Mouse (Mus musculus) gastrocnemius, adult 2 months (tissue): ENCODE data around the gene Gbgt1. TPM values are rescaled to one million over a fixed set of nuclear protein-coding genes. Genes with fewer than 3 reads are reported as not detected.

Experiments used
- DNase-seq: peaks from one replicate; pipeline ENCODE4 v3.0.0; 2022
- H3K27ac ChIP-seq: fragments of 200-600 bp; 2 replicates; pipeline ENCODE4 v1.8.1; 2022; ENCODE audit warnings: mild to moderate bottlenecking
- H3K4me3 ChIP-seq: fragments of 200-600 bp; 2 replicates; pipeline ENCODE4 v1.8.1; 2022; ENCODE audit warnings: mild to moderate bottlenecking, moderate library complexity
- CTCF ChIP-seq: fragments of 200-600 bp; IDR thresholded peaks from 2 replicates; pipeline ENCODE4 v1.8.1; 2022; ENCODE audit warnings: antibody characterized with exemption, mild to moderate bottlenecking, moderate library complexity
- intact Hi-C: fragments of 180-260 bp; cut with DNase I; formaldehyde crosslinking; loops from one replicate; pipeline ENCODE4 v1.15.1; 2025
- total RNA-seq, 2 experiments: library from RNA; stranded (reverse); gene quantifications; 2 replicates each; pipeline ENCODE4 v1.2.3; 2021

Gene Gbgt1
- total RNA-seq, 2 experiments from 2014 or later = 0.56 to 1.1 TPM

- H3K4me3 ChIP-seq = peak within 1 kb of the TSS; percentile 79
- H3K27ac ChIP-seq = peak within 1 kb of the TSS; percentile 49; the same call in 1 of the 2 replicates
- intact Hi-C loops = no loop called here
- DNase-seq = peak; percentile 68
- TF ChIP-seq CTCF = peak; percentile 15; the same call in 1 of the 2 replicates
Measured at GRCm38 (mm10) chr2:28512798-28513401, 16.2 kb downstream of the Gbgt1 start, which contains the start of gene Ralgds. Gene Ralgds, plus strand, starts transcription at chr2:28513125.

GRCm38 (mm10) chr2:28513431-28514370 lies 17.0 kb downstream of the Gbgt1 start:
- intact Hi-C loops = loop anchor here (2.0 kb wide), 1 partner anchor 71 kb away; no protein-coding TSS in a partner anchor
- peak overlapping the region; percentile 49; the same call in 1 of the 2 replicates for H3K27ac ChIP-seq
- TF ChIP-seq CTCF = no peak
- no peak for DNase-seq
- H3K4me3 ChIP-seq = peak overlapping the region; percentile 79

GRCm38 (mm10) chr2:28514489-28514888 lies 17.8 kb downstream of the Gbgt1 start:
- Histone ChIP-seq H3K27ac (no peak overlapping the region), H3K4me3 (peak overlapping the region; percentile 22)
- intact Hi-C loops = loop anchor here (2.0 kb wide), 1 partner anchor 70 kb away; no protein-coding TSS in a partner anchor
- DNase-seq = peak; percentile 82
- TF ChIP-seq CTCF = peak; percentile 81

- peak; percentile 97 for TF ChIP-seq CTCF
- Histone ChIP-seq H3K27ac (peak overlapping the region; percentile 62), H3K4me3 (no peak overlapping the region)
- peak; percentile 91 for DNase-seq
- intact Hi-C loops = loop anchor here (1.0 kb wide), 1 partner anchor 31 kb away; no protein-coding TSS in a partner anchor
Measured at GRCm38 (mm10) chr2:28517206-28517909, 20.7 kb downstream of the Gbgt1 start.

- intact Hi-C loops = no loop called here
- TF ChIP-seq CTCF = no peak
- Histone ChIP-seq H3K27ac (no peak overlapping the region), H3K4me3 (no peak overlapping the region)
- DNase-seq = no peak
Measured at GRCm38 (mm10) chr2:28518231-28518630, 21.5 kb downstream of the Gbgt1 start.

- intact Hi-C loops = loop anchor here (2.0 kb wide), 1 partner anchor 18 kb away; no protein-coding TSS in a partner anchor
- no peak for TF ChIP-seq CTCF
- Histone ChIP-seq H3K27ac (peak overlapping the region; percentile 88), H3K4me3 (no peak overlapping the region)
- DNase-seq = peak; percentile 62
Measured at GRCm38 (mm10) chr2:28520581-28520980, 23.9 kb downstream of the Gbgt1 start.

- intact Hi-C loops = loop anchor here (2.0 kb wide), 1 partner anchor 17 kb away; no protein-coding TSS in a partner anchor
- Histone ChIP-seq H3K27ac (peak overlapping the region; percentile 88), H3K4me3 (peak overlapping the region; percentile 25; the same call in 1 of the 2 replicates)
- no peak for TF ChIP-seq CTCF
- DNase-seq = peak; percentile 70
Measured at GRCm38 (mm10) chr2:28521571-28522151, 25.0 kb downstream of the Gbgt1 start.

GRCm38 (mm10) chr2:28522166-28522565 lies 25.5 kb downstream of the Gbgt1 start:
- no peak for TF ChIP-seq CTCF
- Histone ChIP-seq H3K4me3 (peak overlapping the region; percentile 25; the same call in 1 of the 2 replicates), H3K27ac (peak overlapping the region; percentile 88)
- no peak for DNase-seq
- intact Hi-C loops = no loop called here

GRCm38 (mm10) chr2:28523643-28524117 lies 27.0 kb downstream of the Gbgt1 start:
- Histone ChIP-seq H3K4me3 (0 out of 2 replicates have a peak overlapping the region, but pooled peaks have one; percentile 7), H3K27ac (peak overlapping the region; percentile 88)
- DNase-seq = peak; percentile 90
- intact Hi-C loops = no loop called here
- no peak for TF ChIP-seq CTCF

GRCm38 (mm10) chr2:28524406-28524805 lies 27.7 kb downstream of the Gbgt1 start:
- TF ChIP-seq CTCF = no peak
- no peak for DNase-seq
- intact Hi-C loops = no loop called here
- no peak overlapping the region for H3K4me3 ChIP-seq
- H3K27ac ChIP-seq = peak overlapping the region; percentile 88

- peak overlapping the region; percentile 88 for H3K27ac ChIP-seq
- peak; percentile 81 for DNase-seq
- TF ChIP-seq CTCF = no peak
- intact Hi-C loops = no loop called here
- peak overlapping the region; percentile 53 for H3K4me3 ChIP-seq
Measured at GRCm38 (mm10) chr2:28525219-28525942, 28.7 kb downstream of the Gbgt1 start.
